Mouse (Mus musculus) olfactory bulb, adult 2 months (tissue): ENCODE data around the gene Fut8. TPM values are rescaled to one million over a fixed set of nuclear protein-coding genes. Genes with fewer than 3 reads are reported as not detected.

Experiments
- H3K27ac ChIP-seq: fragments of 200-500 bp; 2 replicates; pipeline ENCODE4 v1.5.1; 2012; ENCODE audit warnings: low read depth, low read length; ENCODE audit not compliant: insufficient read depth
- H3K4me1 ChIP-seq: fragments of 200-500 bp; 2 replicates; pipeline ENCODE4 v1.6.1; 2012; ENCODE audit warnings: low read length; ENCODE audit not compliant: control insufficient read depth, insufficient read depth
- H3K4me3 ChIP-seq: fragments of 200-500 bp; 2 replicates; pipeline ENCODE4 v1.5.1; 2012; ENCODE audit warnings: mild to moderate bottlenecking, low read depth, low read length, moderate library complexity; ENCODE audit not compliant: insufficient read depth
- CTCF ChIP-seq: fragments of 200-500 bp; IDR thresholded peaks from 2 replicates; pipeline ENCODE4 v1.5.1; 2012; ENCODE audit warnings: low read depth, mild to moderate bottlenecking, low read length, moderate library complexity; ENCODE audit not compliant: insufficient read depth
- POLR2A ChIP-seq: fragments of 200-500 bp; IDR thresholded peaks from 2 replicates; pipeline ENCODE4 v1.6.1; 2012; ENCODE audit warnings: mild to moderate bottlenecking, low read depth, low read length, moderate library complexity; ENCODE audit not compliant: insufficient read depth
- WGBS: fragments of 180-500 bp; shearing (Covaris S2); methylation state at CpG from one replicate; pipeline ENCODE4 v1.1.7; 2018; 5-methylcytosine and 5-hydroxymethylcytosine counted together
- polyA plus RNA-seq: library from polyadenylated mRNA; stranded (reverse); fragments of >200 nt; gene quantifications from 2 replicates; pipeline ENCODE4 v1.2.4, GENCODE M21; 2012; ENCODE audit warnings: low replicate concordance; ENCODE audit not compliant: missing spikeins, insufficient read depth, insufficient read length

Gene Fut8
- polyA plus RNA-seq, 1 experiment: 125 TPM

DNA sequence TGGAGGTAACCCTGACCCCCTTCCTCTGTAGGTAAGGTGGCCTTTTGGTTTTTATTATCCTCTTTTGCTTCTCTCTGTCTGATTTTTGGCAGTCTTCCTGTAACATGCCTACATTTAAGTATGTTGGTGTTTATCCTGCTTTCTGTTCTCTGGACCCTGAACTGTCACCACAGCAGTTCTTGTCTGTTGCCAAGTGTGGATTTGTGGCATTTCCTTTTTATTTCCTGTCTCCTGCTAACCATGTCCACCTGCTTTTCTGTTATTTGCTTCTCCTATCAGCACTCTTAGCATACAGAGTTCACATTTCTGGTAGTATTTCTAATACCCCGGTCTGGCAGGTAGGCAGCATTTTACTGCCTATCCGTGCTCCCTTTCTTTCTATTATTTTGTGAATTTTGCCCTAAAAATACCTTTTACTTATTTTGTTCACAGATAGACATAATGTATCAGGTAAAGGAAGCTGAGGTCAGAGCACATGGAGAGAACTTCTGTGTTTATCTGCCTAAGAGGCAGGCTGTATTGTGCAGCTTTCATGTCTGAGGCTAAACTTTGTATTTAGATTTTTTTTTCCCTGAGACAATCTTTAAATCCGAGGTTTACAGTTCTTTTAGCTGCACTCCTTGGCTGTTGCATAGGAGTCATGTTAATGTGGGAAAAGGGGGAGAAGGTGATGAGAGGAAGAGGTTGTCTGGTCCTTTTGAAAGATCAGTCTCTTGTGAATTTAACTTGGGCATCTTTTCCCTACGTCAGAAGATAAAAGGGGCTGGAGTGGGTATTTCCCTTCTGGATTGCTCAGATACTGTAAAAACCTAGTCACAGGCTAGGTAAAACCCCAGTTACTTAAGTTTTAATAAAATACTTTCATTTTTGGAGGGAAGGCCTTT, 54.7 kb downstream of the Fut8 start:
- Histone ChIP-seq H3K4me3 (no peak overlapping the region), H3K4me1 (no peaks in the 10 kb centered on the region), H3K27ac (no peak overlapping the region)
- TF ChIP-seq POLR2A: no peak
- TF ChIP-seq CTCF: no peak
- WGBS: 77% methylated on average over 4 of the region's 4 CpGs

- 90% methylated on average over 1 of the region's 1 CpGs for WGBS
- H3K27ac ChIP-seq: no peak overlapping the region
- no peaks in the 10 kb centered on the region for H3K4me1 ChIP-seq
- no peak for TF ChIP-seq CTCF
- no peak overlapping the region for H3K4me3 ChIP-seq
Measured at GRCm38 (mm10) chr12:77296119-77296518, 58.2 kb downstream of the Fut8 start.

DNA sequence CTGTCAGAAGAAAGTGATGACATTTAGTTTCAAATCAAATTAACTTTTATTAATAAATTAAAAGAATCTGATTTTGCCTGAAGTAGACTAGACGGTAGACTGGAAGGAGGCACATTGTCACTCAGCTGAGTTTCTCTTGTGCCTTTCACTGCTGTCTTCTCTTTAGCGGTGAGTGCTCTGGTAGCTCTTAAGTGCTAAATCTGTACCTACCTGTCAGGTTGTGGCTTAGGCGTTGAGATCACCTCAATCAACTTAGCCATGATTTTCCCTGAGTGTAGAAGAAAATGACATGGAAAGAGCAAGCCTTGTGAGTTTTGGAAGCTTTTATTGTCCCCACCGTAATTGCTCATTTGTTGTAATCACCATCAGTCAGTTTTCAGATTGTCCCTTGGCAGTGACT, 59.2 kb downstream of the Fut8 start:
- TF ChIP-seq POLR2A: no peak
- no peak for TF ChIP-seq CTCF
- H3K27ac ChIP-seq: no peak overlapping the region
- H3K4me3 ChIP-seq: no peak overlapping the region
- no peaks in the 10 kb centered on the region for H3K4me1 ChIP-seq
- WGBS: 92% methylated on average over 4 of the region's 4 CpGs

- H3K27ac ChIP-seq: no peak overlapping the region
- H3K4me1 ChIP-seq: no peaks in the 10 kb centered on the region
- TF ChIP-seq POLR2A (no peak), CTCF (no peak)
- WGBS: 94% methylated on average over 2 of the region's 2 CpGs
- no peak overlapping the region for H3K4me3 ChIP-seq
Measured at GRCm38 (mm10) chr12:77297858-77298257, 59.9 kb downstream of the Fut8 start.

- Histone ChIP-seq H3K27ac (no peak overlapping the region), H3K4me1 (no peaks in the 10 kb centered on the region), H3K4me3 (no peak overlapping the region)
- WGBS: 98% methylated on average over 1 of the region's 1 CpGs
- TF ChIP-seq CTCF (no peak), POLR2A (no peak)
Measured at GRCm38 (mm10) chr12:77302011-77302410, 64.1 kb downstream of the Fut8 start.

- H3K4me1 ChIP-seq: no peaks in the 10 kb centered on the region
- H3K4me3 ChIP-seq: no peak overlapping the region
- no peak for TF ChIP-seq CTCF
- TF ChIP-seq POLR2A: no peak
- H3K27ac ChIP-seq: no peak overlapping the region
Measured at GRCm38 (mm10) chr12:77303367-77303766, 65.4 kb downstream of the Fut8 start.

DNA sequence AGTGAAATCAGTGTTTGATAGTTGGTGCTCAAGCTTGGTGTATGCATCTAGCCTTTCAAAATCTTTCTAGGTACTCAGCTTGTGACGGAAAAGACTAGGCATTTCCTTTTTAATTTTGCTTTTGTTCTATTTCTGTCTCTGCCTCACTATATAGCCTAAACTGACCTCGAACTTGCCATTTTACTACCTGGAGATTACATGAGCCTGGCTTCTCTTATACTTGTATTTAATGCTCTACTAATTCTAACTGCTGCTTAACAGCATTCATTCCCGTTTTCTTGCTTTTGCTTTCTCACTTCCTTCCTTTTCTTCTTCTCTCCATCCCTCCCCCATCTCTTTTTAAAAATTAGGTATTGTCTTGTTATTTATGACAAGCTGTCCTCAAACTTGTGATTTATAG, 67.6 kb downstream of the Fut8 start:
- WGBS: 86% methylated on average over 3 of the region's 3 CpGs
- no peak for TF ChIP-seq POLR2A
- no peak for TF ChIP-seq CTCF

DNA sequence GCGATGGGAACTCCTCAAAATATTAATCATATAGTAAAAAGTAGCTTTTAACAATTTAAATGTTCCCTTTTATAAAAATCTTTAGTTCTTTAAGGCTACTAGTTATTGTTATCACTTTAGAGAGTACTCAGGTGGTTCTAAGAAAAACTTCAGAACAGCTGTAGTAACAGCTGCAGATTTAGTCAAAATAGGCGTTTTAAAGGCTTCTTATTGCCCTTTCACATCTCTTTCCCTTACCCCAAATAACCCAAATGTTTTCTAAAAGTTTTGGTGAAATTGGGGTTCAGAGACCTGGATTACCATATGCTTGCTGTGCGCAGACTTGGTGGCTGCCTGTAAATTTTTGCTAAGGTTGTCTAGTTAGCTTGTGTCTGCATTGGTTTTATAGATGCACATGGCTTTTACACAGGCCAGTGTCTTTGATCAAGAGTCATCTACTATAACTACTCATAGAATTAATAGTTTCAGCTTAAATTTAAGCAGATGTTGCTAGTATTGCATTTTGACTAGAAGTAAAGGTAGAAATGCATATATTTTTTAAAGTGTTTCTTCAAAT, 68.9 kb downstream of the Fut8 start:
- H3K4me3 ChIP-seq: no peak overlapping the region
- TF ChIP-seq CTCF (no peak), POLR2A (no peak)
- H3K27ac ChIP-seq: no peak overlapping the region
- WGBS: 86% methylated on average over 3 of the region's 3 CpGs
- no peaks in the 10 kb centered on the region for H3K4me1 ChIP-seq

More for the DNA sequence above, 67.6 kb downstream of the Fut8 start:
- Histone ChIP-seq H3K4me3 (no peak overlapping the region), H3K27ac (no peak overlapping the region), H3K4me1 (no peaks in the 10 kb centered on the region)

DNA sequence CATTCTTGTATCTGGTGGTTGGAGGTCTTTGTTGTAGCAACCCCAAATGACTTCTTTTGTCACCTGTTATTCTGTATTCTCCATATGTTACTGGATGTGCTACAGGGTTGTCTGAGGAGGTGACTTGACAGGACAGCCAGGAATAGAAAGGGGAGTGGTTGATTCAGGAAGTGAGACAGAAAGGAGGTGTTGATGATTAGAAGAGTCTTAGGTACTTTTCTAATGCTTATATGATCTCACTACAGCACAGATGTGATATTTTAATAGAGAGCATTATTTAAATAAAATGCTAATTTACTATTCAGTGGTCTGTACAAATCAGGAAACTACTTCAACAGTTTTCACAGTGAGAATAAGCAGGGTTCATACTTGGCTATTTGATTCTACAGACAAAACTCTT, 71.6 kb downstream of the Fut8 start:
- TF ChIP-seq CTCF (no peak), POLR2A (no peak)
- Histone ChIP-seq H3K27ac (no peak overlapping the region), H3K4me3 (no peak overlapping the region), H3K4me1 (no peaks in the 10 kb centered on the region)

DNA sequence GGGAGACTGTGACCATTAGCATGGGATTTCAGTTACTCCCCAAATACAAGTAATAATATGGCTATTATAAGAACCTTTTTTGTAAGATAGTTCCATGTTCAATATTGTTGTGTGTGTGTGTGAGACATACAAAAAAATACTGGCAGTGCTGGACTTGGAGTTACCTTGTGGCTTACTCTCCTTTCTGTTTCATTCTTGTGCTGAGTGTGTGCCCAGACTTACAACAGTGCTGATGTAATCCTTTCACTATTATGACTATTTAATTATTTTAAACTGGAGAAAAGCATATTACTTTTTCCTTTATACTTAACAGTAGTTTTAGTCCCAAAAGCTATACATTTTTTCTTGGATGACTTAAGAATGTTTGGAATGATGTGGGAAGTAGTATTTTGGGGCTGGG, 75.6 kb downstream of the Fut8 start:
- no peaks in the 10 kb centered on the region for H3K4me1 ChIP-seq
- TF ChIP-seq CTCF (no peak), POLR2A (no peak)
- H3K4me3 ChIP-seq: no peak overlapping the region
- no peak overlapping the region for H3K27ac ChIP-seq
